Mouse (Mus musculus): ENCODE data around the gene Rex1bd. TPM values are rescaled to one million over a fixed set of nuclear protein-coding genes. Genes with fewer than 3 reads are reported as not detected.
A peak's percentile ranks its signal among the peaks of the same experiment; 100 is the strongest.

Gene Rex1bd
- 100 to 1,000 TPM in 1 of 2 experiments, 10 to 100 TPM in 1; 96.5 to 104 TPM for total RNA-seq (2021)
- long read RNA-seq, transcript Rex1bd-205 (4 exons, 725 nt) = minor isoform, 6 of 83 reads
- long read RNA-seq, transcript Rex1bd-207 (3 exons, 542 nt) = major isoform, 40 of 83 reads
- long read RNA-seq, transcript Rex1bd-201 (5 exons, 671 nt) = minor isoform, 20 of 83 reads
- long read RNA-seq, transcript Rex1bd-204 (4 exons, 632 nt) = minor isoform, 7 of 83 reads
- long read RNA-seq, partial matches to known transcripts = 5 of 83 reads
- long read RNA-seq, other reads (novel, unspliced or antisense) = 4 of 83 reads

GRCm38 (mm10) chr8:70506328-70507026, at the start of gene Rex1bd:
Gene Rex1bd, minus strand, starts transcription at chr8:70506752.
- DNase-seq (ENCODE audit: low spot score in 2 of 2) = peak; percentile 90 to 97

- no peak for DNase-seq (ENCODE audit: low spot score in 2 of 2)
Observed at GRCm38 (mm10) chr8:70555079-70555747, 48.7 kb upstream of the Rex1bd start.

- no peak for DNase-seq (ENCODE audit: low spot score in 2 of 2)
Observed at GRCm38 (mm10) chr8:70553740-70554139, 47.2 kb upstream of the Rex1bd start.

DNA sequence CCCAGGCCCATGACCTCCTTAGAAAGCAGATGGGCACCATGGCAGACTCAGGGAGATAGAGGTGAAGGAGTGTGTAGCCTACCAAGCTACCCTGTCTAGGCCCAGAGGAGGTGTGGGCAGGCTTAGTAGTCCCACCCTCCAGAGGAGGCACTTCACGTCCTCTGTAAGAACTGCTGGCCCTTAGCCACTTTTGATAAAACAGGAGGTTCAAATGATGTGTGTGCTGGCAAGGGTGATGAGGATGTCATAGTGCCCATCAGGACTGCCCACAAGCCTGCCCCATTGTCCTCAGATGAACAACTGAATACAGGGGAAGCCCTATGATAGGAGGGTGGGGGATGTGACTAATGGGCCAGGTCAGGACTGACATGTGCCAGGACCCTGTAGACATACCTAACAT, 46.3 kb upstream of the Rex1bd start:
- DNase-seq (ENCODE audit: low spot score in 2 of 2) = no peak

DNA sequence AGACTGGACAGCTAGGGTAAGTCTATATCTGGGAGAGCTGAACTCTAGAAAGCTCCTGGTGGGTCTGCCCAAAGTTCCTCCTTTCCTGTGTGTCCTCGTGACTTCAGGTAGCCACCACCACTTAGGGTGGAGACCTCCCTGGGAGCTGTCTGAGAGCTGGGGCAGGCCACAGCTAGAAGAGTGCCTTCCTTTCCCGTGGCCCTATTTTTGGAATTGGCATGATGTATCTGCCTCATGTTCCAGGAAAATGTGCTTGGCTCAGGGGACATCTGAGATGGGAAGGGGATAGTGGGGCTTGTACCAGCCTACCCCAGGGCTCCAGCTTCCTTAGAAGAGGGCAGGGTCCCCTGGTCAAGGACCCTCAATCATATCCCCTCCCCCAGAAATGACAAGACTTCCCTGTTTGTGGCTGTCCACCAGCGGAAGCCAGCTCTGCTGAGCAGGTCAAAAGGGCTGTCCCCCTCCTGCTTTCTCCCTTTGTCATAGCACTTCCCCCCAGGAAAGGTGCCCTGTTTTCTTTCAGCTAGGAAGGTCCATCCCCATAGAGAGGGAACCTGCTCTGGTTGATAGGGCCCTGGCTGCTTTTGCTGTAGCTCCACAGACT, 45.1 kb upstream of the Rex1bd start:
- DNase-seq (ENCODE audit: low spot score in 2 of 2) = no peak

DNA sequence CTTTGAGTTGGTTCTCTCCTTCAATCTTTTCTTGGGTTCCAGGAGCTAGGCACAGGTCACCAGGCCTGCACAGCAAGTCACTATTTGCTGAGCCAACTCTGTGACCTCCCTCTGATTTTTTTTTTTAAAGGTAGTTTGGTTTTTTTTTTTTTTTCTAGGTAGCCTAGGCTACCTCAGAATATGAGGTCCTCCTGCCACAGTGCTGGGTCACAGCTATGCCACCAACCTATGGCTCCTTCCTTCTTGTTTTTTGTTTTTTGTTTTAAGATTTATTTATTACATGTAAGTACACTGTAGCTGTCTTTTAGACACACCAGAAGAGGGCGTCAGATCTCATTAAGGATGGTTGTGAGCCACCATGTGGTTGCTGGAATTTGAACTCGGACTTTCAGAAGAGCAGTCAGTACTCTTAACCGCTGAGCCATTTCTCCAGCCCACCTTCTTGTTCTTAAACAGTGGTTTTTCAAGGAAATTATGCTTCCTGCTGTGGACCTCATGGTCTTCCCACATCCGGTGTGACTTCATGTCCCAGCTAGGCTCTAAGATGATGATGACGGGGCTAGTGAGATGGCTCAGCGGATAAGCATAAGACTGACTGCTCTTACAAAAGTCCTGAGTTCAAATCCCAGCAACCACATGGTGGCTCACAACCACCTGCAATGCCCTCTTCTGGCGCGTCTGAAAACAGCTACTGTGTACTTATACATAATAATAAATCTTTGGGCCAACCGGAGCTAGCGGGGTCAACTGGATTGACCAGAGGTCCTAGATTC, 43.0 kb upstream of the Rex1bd start:
- no peak for DNase-seq (ENCODE audit: low spot score in 2 of 2)

- no peak for DNase-seq (ENCODE audit: low spot score in 2 of 2)
Observed at GRCm38 (mm10) chr8:70547762-70548161, 41.2 kb upstream of the Rex1bd start.

DNA sequence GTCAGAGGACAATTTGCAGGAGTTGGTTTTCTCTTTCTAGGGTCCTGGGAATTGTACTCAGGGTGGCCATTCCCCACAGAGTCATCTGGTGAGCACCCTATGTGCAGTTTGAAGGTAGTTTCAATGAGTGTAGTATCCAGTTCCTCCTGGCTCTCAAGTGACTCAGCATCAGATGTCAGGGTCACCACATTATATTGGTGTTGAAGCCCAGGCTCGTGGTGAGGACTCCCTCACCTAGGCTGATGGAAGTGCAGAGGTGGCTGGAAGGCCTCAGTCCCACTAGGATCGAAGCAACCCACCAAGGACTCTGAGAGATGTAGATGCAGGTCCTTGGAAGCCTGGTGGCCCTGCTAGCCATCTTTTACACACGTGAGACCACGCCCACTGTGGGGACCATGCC, 39.9 kb upstream of the Rex1bd start:
- DNase-seq (ENCODE audit: low spot score in 2 of 2) = no peak

GRCm38 (mm10) chr8:70544200-70544687, 37.7 kb upstream of the Rex1bd start:
- no peak for DNase-seq (ENCODE audit: low spot score in 2 of 2)

GRCm38 (mm10) chr8:70541081-70541480, 34.5 kb upstream of the Rex1bd start:
- DNase-seq (ENCODE audit: low spot score in 2 of 2) = no peak

DNA sequence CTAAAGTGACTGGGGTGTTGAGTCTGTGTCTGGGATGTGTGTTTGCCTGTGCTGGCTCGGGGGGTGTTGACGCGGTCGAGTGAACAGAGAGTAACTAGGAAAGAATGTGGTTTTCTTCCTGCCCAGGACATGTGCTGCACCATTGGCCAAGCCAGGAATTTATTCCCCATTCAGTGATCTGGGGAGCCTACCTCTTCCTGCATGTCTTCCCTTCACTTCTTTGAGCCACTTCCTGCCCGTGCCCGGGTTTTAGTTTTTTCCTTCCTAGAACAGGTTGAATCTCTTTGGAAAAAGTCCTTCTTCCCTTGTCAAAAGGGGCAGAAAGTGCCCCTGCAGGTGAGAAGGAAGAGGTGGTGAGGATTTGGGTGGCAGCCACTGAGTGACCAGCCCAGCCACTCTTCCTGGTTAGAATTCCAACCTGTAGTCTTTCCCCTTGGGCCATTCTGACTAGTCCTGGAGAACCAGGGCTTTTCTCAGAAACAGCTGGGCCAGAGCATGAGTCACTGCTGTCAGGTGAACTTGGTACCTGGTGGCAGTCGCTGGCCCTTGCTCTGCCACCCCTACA, 34.0 kb upstream of the Rex1bd start:
- DNase-seq (ENCODE audit: low spot score in 2 of 2) = no peak

DNA sequence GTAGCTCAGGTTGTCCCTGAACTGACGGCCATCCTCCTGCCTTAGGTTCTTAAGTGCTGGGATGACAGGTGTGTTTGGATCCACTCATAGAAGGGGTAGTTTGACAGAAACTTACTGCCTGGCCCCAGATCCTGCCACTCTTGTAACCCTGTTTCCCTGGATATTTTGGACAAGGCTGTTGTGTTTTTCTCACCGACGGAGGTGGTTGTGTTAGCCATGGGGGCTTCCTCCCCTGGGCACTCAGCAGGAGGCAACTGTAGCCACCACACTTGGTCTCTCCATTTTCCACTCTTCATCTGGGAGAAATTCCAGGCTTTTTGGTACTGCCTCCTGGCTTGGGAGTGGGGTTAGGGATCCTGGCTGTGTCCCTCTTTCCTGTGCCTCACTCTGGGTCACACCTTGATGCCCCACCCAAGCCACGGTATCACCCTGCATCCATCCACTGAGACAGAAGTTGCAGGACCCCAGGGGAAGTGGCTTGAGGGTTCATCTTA, 33.5 kb upstream of the Rex1bd start:
- no peak for DNase-seq (ENCODE audit: low spot score in 2 of 2)

- peak; percentile 99 to 100 for DNase-seq (ENCODE audit: low spot score in 2 of 2)
Observed at GRCm38 (mm10) chr8:70539077-70539813, 32.7 kb upstream of the Rex1bd start, which contains the start of gene Ell. Gene Ell, plus strand, starts transcription at chr8:70539457.

GRCm38 (mm10) chr8:70538633-70539076, 32.1 kb upstream of the Rex1bd start:
- DNase-seq (ENCODE audit: low spot score in 2 of 2) = peak; percentile 99

- DNase-seq (ENCODE audit: low spot score in 2 of 2) = peak; percentile 43 to 57
Observed at GRCm38 (mm10) chr8:70538024-70538579, 31.6 kb upstream of the Rex1bd start.

DNA sequence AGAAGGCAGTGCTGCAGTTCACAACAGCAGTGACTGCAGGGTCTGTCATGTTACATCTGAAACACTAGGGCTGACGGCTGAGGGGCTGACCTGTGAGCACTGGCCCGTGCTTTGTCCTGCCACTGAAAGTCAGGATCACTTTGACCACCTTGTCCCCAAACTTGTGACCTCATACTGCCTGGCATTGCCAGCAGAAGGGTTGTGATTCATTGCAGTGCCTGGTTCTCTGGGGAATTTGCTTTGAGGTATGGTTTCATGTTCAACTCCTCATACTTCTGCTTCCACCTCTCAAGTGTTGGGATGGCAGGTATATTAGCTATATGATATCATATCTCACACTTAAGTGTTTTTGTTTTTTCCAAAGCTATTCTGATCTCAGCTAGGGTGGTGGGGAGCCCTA, 29.1 kb upstream of the Rex1bd start:
- DNase-seq (ENCODE audit: low spot score in 2 of 2) = no peak

- no peak for DNase-seq (ENCODE audit: low spot score in 2 of 2)
Observed at GRCm38 (mm10) chr8:70535221-70535620, 28.7 kb upstream of the Rex1bd start.

GRCm38 (mm10) chr8:70534281-70534680, 27.7 kb upstream of the Rex1bd start:
- DNase-seq (ENCODE audit: low spot score in 2 of 2) = peak in 1 of 2 experiments; percentile 57

DNA sequence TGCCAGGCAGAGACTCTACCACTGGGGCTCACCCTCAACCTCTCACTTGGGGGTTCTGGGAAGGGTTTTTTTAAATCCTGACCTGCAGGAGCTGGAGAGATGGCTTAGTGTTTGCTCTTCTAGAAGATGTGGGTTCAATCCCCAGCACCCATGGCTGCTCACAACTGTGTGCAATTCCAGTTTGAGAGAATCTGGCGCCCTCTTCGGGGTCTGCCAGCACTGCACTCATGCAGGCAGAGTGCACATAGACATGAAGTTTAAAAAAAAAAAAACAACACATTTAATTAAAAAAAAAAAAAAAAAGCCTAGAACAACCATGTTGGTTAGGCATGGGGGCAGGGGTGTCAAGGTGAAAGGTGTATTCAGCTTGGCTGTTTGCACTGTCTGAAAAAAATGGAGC, 23.8 kb upstream of the Rex1bd start:
- DNase-seq (ENCODE audit: low spot score in 2 of 2) = no peak
